Comparison of ENCODE assay signal across 17 mouse cellular contexts in the genomic region with DNA sequence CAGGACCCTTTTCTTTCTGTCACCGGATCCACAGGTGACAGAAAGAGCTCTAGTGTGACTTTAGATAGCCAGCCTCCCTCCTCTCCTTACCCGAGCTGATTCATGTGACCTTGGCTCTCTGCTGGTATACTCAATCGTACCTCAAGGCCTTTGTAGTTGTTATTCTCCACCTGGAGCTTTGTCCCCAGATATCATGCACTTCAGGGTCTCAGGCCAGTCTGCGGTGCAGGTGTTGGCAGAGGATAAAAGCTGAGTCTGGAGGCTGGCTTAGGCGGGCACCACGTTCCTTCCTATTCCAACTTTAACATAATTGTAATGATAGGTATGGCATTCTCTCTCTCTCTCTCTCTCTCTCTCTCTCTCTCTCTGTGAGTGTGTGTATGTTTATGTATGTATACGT. TPM values are rescaled to one million over a fixed set of nuclear protein-coding genes. Genes with fewer than 3 reads are reported as not detected.
A peak's percentile ranks its signal among the peaks of the same experiment; 100 is the strongest.
DNase-seq lines count a peak whose midpoint lies in the region; ATAC-seq and TF ChIP-seq lines count a peak whose summit lies in the region.
"Had no signal": no experiment of that assay in that cellular context is flagged by ENCODE, and none has a peak within 500 bp of the region (broad histone marks: within the 10 kb centered on the region; RNA-seq: fewer than 3 reads in every experiment).

No protein-coding gene starts in this region.

- peaks cover 9% of the 10 kb centered on the region; the same call in 1 of the 2 replicates for H3K4me1 ChIP-seq in lung, postnatal 0 days (ENCODE audit: insufficient read depth, low read depth, low read length)
- H3K4me1 ChIP-seq in lung, adult 2 months (ENCODE audit: control insufficient read depth, insufficient read depth, low read length): peaks cover 22% of the 10 kb centered on the region
- H3K4me1 ChIP-seq in intestine, embryonic 15.5 days (replicated peaks): peaks cover 21% of the 10 kb centered on the region
- peaks cover 25% of the 10 kb centered on the region for H3K4me1 ChIP-seq in stomach, embryonic 16.5 days (ENCODE audit: control insufficient read depth, insufficient read depth, low read length)

- H3K36me3 ChIP-seq in lung, postnatal 0 days (ENCODE audit: insufficient read depth, low read length): no peaks in the 10 kb centered on the region
- no peaks in the 10 kb centered on the region for H3K36me3 ChIP-seq in intestine, embryonic 15.5 days
- no peaks in the 10 kb centered on the region for H3K36me3 ChIP-seq in stomach, embryonic 16.5 days (ENCODE audit: control insufficient read depth, insufficient read depth, low read length)
- H3K36me3 ChIP-seq: embryonic facial prominence, embryonic 10.5 days; heart, embryonic 13.5 days; hindbrain, embryonic 15.5 days had no signal

- H3K9ac ChIP-seq in lung, postnatal 0 days (replicated peaks; ENCODE audit: low read depth): no peak overlapping the region
- H3K9ac ChIP-seq in intestine, embryonic 15.5 days: no peak overlapping the region
- no peak overlapping the region for H3K9ac ChIP-seq in stomach, embryonic 16.5 days (ENCODE audit: low read length)
- H3K9ac ChIP-seq: heart, embryonic 13.5 days; hindbrain, embryonic 15.5 days had no signal

- WGBS in lung, postnatal 0 days: 50% methylated on average over 7 of the region's 7 CpGs
- 60% methylated on average over 7 of the region's 7 CpGs for WGBS in lung, adult 2 months
- WGBS in intestine, embryonic 15.5 days: 70% methylated on average over 7 of the region's 7 CpGs
- 69% methylated on average over 7 of the region's 7 CpGs for WGBS in stomach, embryonic 16.5 days

- no peak for TF ChIP-seq CTCF in lung, postnatal 0 days (IDR thresholded peaks at IDR 0.05)
- no peak for TF ChIP-seq CTCF in lung, adult 2 months (IDR thresholded peaks at IDR 0.05; ENCODE audit: insufficient read depth, low read length)

- TF ChIP-seq POLR2A in lung, adult 2 months (IDR thresholded peaks at IDR 0.05; ENCODE audit: borderline replicate concordance, extremely low read depth, low read depth, low read length): no peak

- no peak for TF ChIP-seq EP300 in lung, postnatal 0 days (IDR thresholded peaks at IDR 0.05)

- peak overlapping the region; percentile 47; the same call in 1 of the 2 replicates for H3K27ac ChIP-seq in lung, postnatal 0 days (ENCODE audit: low read length)
- H3K27ac ChIP-seq in intestine, embryonic 15.5 days: peak overlapping the region; percentile 73; the same call in 1 of the 2 replicates
- H3K27ac ChIP-seq in stomach, embryonic 16.5 days (ENCODE audit: low read length): peak overlapping the region; percentile 91
- H3K27ac ChIP-seq: embryonic facial prominence, embryonic 10.5 days; gastrocnemius, adult 2 months; heart, embryonic 13.5 days; hindbrain, embryonic 15.5 days had no signal

- H3K9me3 ChIP-seq in lung, postnatal 0 days (ENCODE audit: low read length): no peaks in the 10 kb centered on the region
- no peaks in the 10 kb centered on the region for H3K9me3 ChIP-seq in intestine, embryonic 15.5 days
- H3K9me3 ChIP-seq in stomach, embryonic 16.5 days (replicated peaks; ENCODE audit: control insufficient read depth, low read length): no peaks in the 10 kb centered on the region; the same call in 1 of the 2 replicates
- H3K9me3 ChIP-seq: hindbrain, embryonic 15.5 days had no signal

- H3K4me3 ChIP-seq in lung, postnatal 0 days (ENCODE audit: low read depth, low read length): no peak overlapping the region
- H3K4me3 ChIP-seq in lung, adult 2 months (replicated peaks; ENCODE audit: extremely low read depth, low read depth, low read length): no peak overlapping the region
- no peak overlapping the region for H3K4me3 ChIP-seq in intestine, embryonic 15.5 days (replicated peaks)
- no peak overlapping the region for H3K4me3 ChIP-seq in stomach, embryonic 16.5 days (replicated peaks; ENCODE audit: low read length)
- H3K4me3 ChIP-seq: embryonic facial prominence, embryonic 10.5 days; gastrocnemius, adult 2 months; heart, embryonic 13.5 days; hindbrain, embryonic 15.5 days had no signal

- peak; percentile 12 to 25 for DNase-seq in adrenal gland, postnatal 36 days
- no peak for DNase-seq in adrenal gland, postnatal 25 days
- DNase-seq in lung, postnatal 0 days (ENCODE audit: low spot score): no peak
- no peak for DNase-seq in lung, adult 2 months
- no peak for DNase-seq in thymus, adult 18-20 months
- DNase-seq: cerebellum, adult 18-20 months; cerebellum, postnatal 10 days; gastrocnemius, adult 2 months; gastrocnemius, postnatal 25 days; heart, postnatal 36 days had no signal

- no peak for ATAC-seq in lung, postnatal 0 days
- no peak for ATAC-seq in intestine, embryonic 15.5 days
- ATAC-seq in stomach, embryonic 16.5 days (ENCODE audit: insufficient read depth, low FRiP score): no peak
- no peak for ATAC-seq in CD4-positive, CD25-positive, alpha-beta regulatory T cell, adult 4 months
- ATAC-seq: forebrain, embryonic 14.5 days had no signal

- H3K27me3 ChIP-seq in lung, postnatal 0 days (replicated peaks; ENCODE audit: insufficient read depth, low read length): no peaks in the 10 kb centered on the region
- H3K27me3 ChIP-seq in intestine, embryonic 15.5 days (replicated peaks): no peaks in the 10 kb centered on the region
- no peaks in the 10 kb centered on the region for H3K27me3 ChIP-seq in stomach, embryonic 16.5 days (ENCODE audit: control insufficient read depth, insufficient read depth, low read length)
- H3K27me3 ChIP-seq: heart, embryonic 13.5 days; hindbrain, embryonic 15.5 days had no signal

- no peak overlapping the region for H3K4me2 ChIP-seq in lung, postnatal 0 days (replicated peaks; ENCODE audit: low read depth, low read length)
- H3K4me2 ChIP-seq in intestine, embryonic 15.5 days (replicated peaks): no peak overlapping the region
- H3K4me2 ChIP-seq in stomach, embryonic 16.5 days (ENCODE audit: low read depth, low read length): no peak overlapping the region
- H3K4me2 ChIP-seq: heart, embryonic 13.5 days; hindbrain, embryonic 15.5 days had no signal

RNA-seq across cellular contexts. Expression of a gene that starts 28.6 kb away (rescaled TPM):
- total RNA-seq in adrenal gland, postnatal 36 days (2021): 10 to 100 TPM; 33.8 to 34.6 TPM
- total RNA-seq in adrenal gland, postnatal 25 days (2021): 28.7 and 40.6 TPM in 2 replicates
- 145 and 146 TPM in 2 replicates for polyA plus RNA-seq in lung, postnatal 0 days (2015; fragmentation: Nextera tagmentation; extraction: Ambion mirVana)
- polyA plus RNA-seq in lung, adult 2 months (2012; rRNA removed): 557 and 634 TPM in 2 replicates
- polyA plus RNA-seq in intestine, embryonic 15.5 days (2015; fragmentation: Nextera tagmentation; extraction: Ambion mirVana): 32.3 and 35.4 TPM in 2 replicates
- 40.5 and 45.6 TPM in 2 replicates for polyA plus RNA-seq in stomach, embryonic 16.5 days (2015; fragmentation: Nextera tagmentation; extraction: Ambion mirVana)
- 100 to 1,000 TPM; 199 to 267 TPM for polyA plus RNA-seq in CD4-positive, CD25-positive, alpha-beta regulatory T cell, adult 4 months (2017; shearing (Covaris generic))

RNA-seq across cellular contexts. Expression of a gene that starts 54.7 kb away (rescaled TPM):
- 10 to 100 TPM; 21.6 to 24.8 TPM for total RNA-seq in adrenal gland, postnatal 36 days (2021)
- total RNA-seq in adrenal gland, postnatal 25 days (2021): 25.7 and 29.5 TPM in 2 replicates
- polyA plus RNA-seq in lung, postnatal 0 days (2015; fragmentation: Nextera tagmentation; extraction: Ambion mirVana): 51.0 and 53.9 TPM in 2 replicates
- 18.4 and 24.0 TPM in 2 replicates for polyA plus RNA-seq in lung, adult 2 months (2012; rRNA removed)
- 215 and 226 TPM in 2 replicates for polyA plus RNA-seq in intestine, embryonic 15.5 days (2015; fragmentation: Nextera tagmentation; extraction: Ambion mirVana)
- 154 and 167 TPM in 2 replicates for polyA plus RNA-seq in stomach, embryonic 16.5 days (2015; fragmentation: Nextera tagmentation; extraction: Ambion mirVana)
- 100 to 1,000 TPM; 153 to 208 TPM for polyA plus RNA-seq in CD4-positive, CD25-positive, alpha-beta regulatory T cell, adult 4 months (2017; shearing (Covaris generic))

Comparison
In these comparisons a context has a peak if more than half of its experiments do, and no peak if none do; other contexts are left out.
1. DNase-seq: peak in adrenal gland, postnatal 36 days (2 of 2); none in adrenal gland, postnatal 25 days (single experiment), lung, postnatal 0 days (single experiment), lung, adult 2 months (single experiment) and thymus, adult 18-20 months (0 of 2).
2. Peak in every context shown above with its lines, with median percentiles within 50 percentile points of each other: H3K27ac ChIP-seq.